Mouse (Mus musculus) forebrain, postnatal 0 days (tissue): ENCODE measurements at regions not wholly inside any gene's neighbourhood (a gene's known extent, or its start where the extent isn't known, plus 50 kb on each side); places are given as distances from the start of the nearest gene placed in this dataset.

ENCODE experiments used
- ATAC-seq: fragments of 200-750 bp; cut with Nextera tagmentation; 2 replicates; pipeline ENCODE4 v1.8.0; 2017; ENCODE audit warnings: mild to moderate bottlenecking, moderate library complexity
- DNase-seq: peaks from one replicate; pipeline ENCODE4 v3.0.0-alpha.2; 2015
- H3K27ac ChIP-seq: fragments of 300-500 bp; sonication (generic); 2 replicates; pipeline ENCODE4 v1.5.1; 2014; ENCODE audit warnings: low read depth, mild to moderate bottlenecking, antibody characterized with exemption, low read length, moderate library complexity, mixed read lengths
- H3K27me3 ChIP-seq: fragments of 300-500 bp; sonication (generic); 2 replicates; pipeline ENCODE4 v1.6.1; 2014; ENCODE audit warnings: mild to moderate bottlenecking, low read length, mixed read lengths; ENCODE audit not compliant: insufficient read depth
- H3K36me3 ChIP-seq: fragments of 300-500 bp; sonication (generic); 2 replicates; pipeline ENCODE4 v1.6.1; 2014; ENCODE audit warnings: mild to moderate bottlenecking, moderate library complexity; ENCODE audit not compliant: insufficient read depth
- H3K4me1 ChIP-seq: fragments of 300-500 bp; sonication (generic); 2 replicates; pipeline ENCODE4 v1.6.1; 2014; ENCODE audit warnings: antibody characterized with exemption; ENCODE audit not compliant: insufficient read depth
- H3K4me2 ChIP-seq: fragments of 300-500 bp; sonication (generic); 2 replicates; pipeline ENCODE4 v1.6.1; 2014; ENCODE audit warnings: low read depth, mild to moderate bottlenecking, moderate library complexity
- H3K4me3 ChIP-seq: fragments of 300-500 bp; sonication (generic); 2 replicates; pipeline ENCODE4 v1.5.1; 2014; ENCODE audit warnings: low read depth, low read length, mixed read lengths
- H3K9ac ChIP-seq: fragments of 300-500 bp; sonication (generic); 2 replicates; pipeline ENCODE4 v1.6.1; 2014; ENCODE audit warnings: mild to moderate bottlenecking
- H3K9me3 ChIP-seq: fragments of 300-500 bp; sonication (generic); 2 replicates; pipeline ENCODE4 v1.6.1; 2016; ENCODE audit warnings: low read length
- CTCF ChIP-seq: sonication (generic); IDR thresholded peaks from 2 replicates; pipeline ENCODE4 v1.5.1; 2016; ENCODE audit warnings: antibody characterized with exemption, control low read depth, low read depth
- WGBS: fragments of 180-500 bp; shearing (Covaris S2); extraction: QIAGEN DNeasy Blood & Tissue Kit; methylation state at CpG from one replicate; pipeline ENCODE4 v1.1.7; 2014; 5-methylcytosine and 5-hydroxymethylcytosine counted together

- H3K9me3 ChIP-seq, result no peaks in the 10 kb centered on the region
- peak overlapping the region; percentile 9; the same call in 1 of the 2 replicates for H3K27ac ChIP-seq
- no peak overlapping the region for H3K4me2 ChIP-seq
- peaks cover 5% of the 10 kb centered on the region; the same call in 1 of the 2 replicates for H3K4me1 ChIP-seq
- no peaks in the 10 kb centered on the region for H3K36me3 ChIP-seq
- ATAC-seq, result no peak
- TF ChIP-seq CTCF, result no peak
- H3K27me3 ChIP-seq, result 0 out of 2 replicates have a peak, but pooled peaks cover 6% of the 10 kb centered on the region
- WGBS, result 82% methylated on average over 6 of the region's 6 CpGs
- no peak overlapping the region for H3K9ac ChIP-seq
- DNase-seq, result no peak
- no peak overlapping the region for H3K4me3 ChIP-seq
These were observed 194.8 kb downstream of the Dad1 start for GRCm38 (mm10) chr14:54059096-54059495.

GRCm38 (mm10) chr14:54056691-54057090, 197.2 kb downstream of the Dad1 start:
- Histone ChIP-seq H3K27me3 (no peaks in the 10 kb centered on the region), H3K4me3 (no peak overlapping the region), H3K9ac (no peak overlapping the region), H3K9me3 (no peaks in the 10 kb centered on the region), H3K36me3 (no peaks in the 10 kb centered on the region), H3K4me1 (peaks cover 5% of the 10 kb centered on the region; the same call in 1 of the 2 replicates), H3K4me2 (no peak overlapping the region), H3K27ac (no peak overlapping the region)
- ATAC-seq (no peak), DNase-seq (no peak)
- TF ChIP-seq CTCF, result no peak
- WGBS, result 84% methylated on average over 7 of the region's 7 CpGs

GRCm38 (mm10) chr14:54055390-54055789, 198.5 kb downstream of the Dad1 start:
- no peaks in the 10 kb centered on the region for H3K36me3 ChIP-seq
- WGBS, result 43% methylated on average over 6 of the region's 6 CpGs
- H3K9ac ChIP-seq, result no peak overlapping the region
- ATAC-seq, result no peak
- no peak overlapping the region for H3K4me2 ChIP-seq
- no peaks in the 10 kb centered on the region for H3K27me3 ChIP-seq
- H3K9me3 ChIP-seq, result no peaks in the 10 kb centered on the region
- no peak for DNase-seq
- no peak overlapping the region for H3K4me3 ChIP-seq
- no peak overlapping the region for H3K27ac ChIP-seq
- no peak for TF ChIP-seq CTCF
- H3K4me1 ChIP-seq, result no peaks in the 10 kb centered on the region; the same call in 1 of the 2 replicates

GRCm38 (mm10) chr14:54042286-54042685, 211.6 kb downstream of the Dad1 start:
- Histone ChIP-seq H3K27me3 (no peaks in the 10 kb centered on the region), H3K27ac (no peak overlapping the region), H3K36me3 (no peaks in the 10 kb centered on the region), H3K9ac (no peak overlapping the region), H3K9me3 (no peaks in the 10 kb centered on the region), H3K4me1 (no peaks in the 10 kb centered on the region), H3K4me2 (no peak overlapping the region), H3K4me3 (no peak overlapping the region)
- no peak for TF ChIP-seq CTCF
- 95% methylated on average over 2 of the region's 2 CpGs for WGBS
- DNase-seq, result no peak
- ATAC-seq, result no peak

- Histone ChIP-seq H3K4me3 (no peak overlapping the region), H3K36me3 (no peaks in the 10 kb centered on the region), H3K9me3 (no peaks in the 10 kb centered on the region), H3K4me1 (no peaks in the 10 kb centered on the region), H3K4me2 (no peak overlapping the region), H3K27me3 (no peaks in the 10 kb centered on the region), H3K9ac (no peak overlapping the region), H3K27ac (no peak overlapping the region)
- DNase-seq (no peak), ATAC-seq (no peak)
- TF ChIP-seq CTCF, result no peak
- WGBS, result 87% methylated on average over 2 of the region's 2 CpGs
These were observed 213.3 kb downstream of the Dad1 start for GRCm38 (mm10) chr14:54040644-54041043.

- Histone ChIP-seq H3K4me2 (no peak overlapping the region), H3K4me3 (no peak overlapping the region), H3K36me3 (no peaks in the 10 kb centered on the region), H3K27ac (no peak overlapping the region), H3K4me1 (no peaks in the 10 kb centered on the region), H3K9me3 (no peaks in the 10 kb centered on the region), H3K9ac (no peak overlapping the region), H3K27me3 (no peaks in the 10 kb centered on the region)
- WGBS, result 80% methylated on average over 2 of the region's 2 CpGs
- TF ChIP-seq CTCF, result no peak
- no peak for DNase-seq
- ATAC-seq, result no peak
These were observed 219.4 kb downstream of the Dad1 start for GRCm38 (mm10) chr14:54034516-54034915.

- DNase-seq (no peak), ATAC-seq (no peak)
- H3K9me3 ChIP-seq, result no peaks in the 10 kb centered on the region
- H3K36me3 ChIP-seq, result no peaks in the 10 kb centered on the region
- H3K4me3 ChIP-seq, result no peak overlapping the region
- no peak overlapping the region for H3K27ac ChIP-seq
- TF ChIP-seq CTCF, result no peak
- 70% methylated on average over 4 of the region's 4 CpGs for WGBS
- H3K4me1 ChIP-seq, result no peaks in the 10 kb centered on the region
- H3K9ac ChIP-seq, result no peak overlapping the region
- no peaks in the 10 kb centered on the region for H3K27me3 ChIP-seq
- no peak overlapping the region for H3K4me2 ChIP-seq
These were observed 230.4 kb downstream of the Dad1 start for GRCm38 (mm10) chr14:54023552-54023951.

- DNase-seq, result no peak
- H3K4me1 ChIP-seq, result no peaks in the 10 kb centered on the region
- 87% methylated on average over 6 of the region's 6 CpGs for WGBS
- no peak overlapping the region for H3K27ac ChIP-seq
- no peaks in the 10 kb centered on the region for H3K9me3 ChIP-seq
- TF ChIP-seq CTCF, result no peak
- H3K36me3 ChIP-seq, result no peaks in the 10 kb centered on the region
- no peak overlapping the region for H3K4me2 ChIP-seq
- no peak overlapping the region for H3K4me3 ChIP-seq
- H3K27me3 ChIP-seq, result no peaks in the 10 kb centered on the region
- no peak for ATAC-seq
- no peak overlapping the region for H3K9ac ChIP-seq
These were observed 232.5 kb downstream of the Dad1 start for GRCm38 (mm10) chr14:54021443-54021842.
